Mouse (Mus musculus): Measurements from ENCODE around the gene Gm5624.
"Not testable (repeated sequence)": the region's sequence is repeated elsewhere in the genome, so short reads cannot be mapped to it uniquely, and the experiment has no call there.

DNA sequence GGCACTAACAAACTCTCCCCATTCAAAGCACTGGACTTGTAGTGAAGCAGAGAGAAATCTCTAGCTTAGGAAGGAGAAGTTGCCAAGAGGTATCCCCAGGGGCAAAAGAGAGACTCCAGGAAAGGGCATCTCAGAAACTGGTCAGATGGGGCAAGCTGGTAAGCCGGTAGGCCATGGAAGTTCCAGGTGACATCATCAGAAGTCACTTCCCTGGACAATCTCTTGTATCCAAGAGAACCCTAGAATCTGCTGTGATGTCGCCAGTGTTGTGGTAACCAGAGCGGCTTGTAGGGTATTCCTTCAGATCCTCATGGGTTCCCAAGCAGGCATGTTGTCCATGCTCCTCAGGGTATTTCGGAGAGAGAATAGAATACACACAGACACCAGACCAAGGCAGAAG is 44.9 kb downstream of the Gm5624 start, which contains the start of gene Gm8247:
- not testable (repeated sequence) for TF ChIP-seq CTCF (IDR thresholded peaks at IDR 0.05; ENCODE audit: low read depth, low read length); GATA1 (IDR thresholded peaks at IDR 0.05; ENCODE audit: borderline replicate concordance, low read length); TAL1 (conservative IDR thresholded peaks at IDR 0.05; ENCODE audit: low read depth, low read length); POLR2AphosphoS5 (IDR thresholded peaks at IDR 0.05; ENCODE audit: insufficient replicate concordance, low read depth, low read length)
